Mouse (Mus musculus) G1E (cell line): Measurements from ENCODE around the gene Zfp787. TPM values are rescaled to one million over a fixed set of nuclear protein-coding genes. Genes with fewer than 3 reads are reported as not detected.

Experiments
- ATAC-seq: 2 replicates; pipeline ENCODE4 v1.8.0; 2016; ENCODE audit warnings: mild to moderate bottlenecking; ENCODE audit not compliant: insufficient number of reproducible peaks, poor library complexity, low FRiP score, severe bottlenecking; ENCODE audit errors: extremely low read depth
- DNase-seq: peaks from one replicate; pipeline ENCODE4 v3.0.0; 2012; ENCODE audit warnings: low spot score
- H3K27me3 ChIP-seq: 2 replicates; pipeline ENCODE4 v1.6.1; 2012; ENCODE audit warnings: mild to moderate bottlenecking, low read length, inconsistent platforms; ENCODE audit not compliant: insufficient read depth
- H3K36me3 ChIP-seq: replicated peaks from 2 replicates; pipeline ENCODE3; 2012; ENCODE audit warnings: mild to moderate bottlenecking, inconsistent platforms
- H3K4me1 ChIP-seq: 2 replicates; pipeline ENCODE4 v1.6.1; 2012; ENCODE audit warnings: low read depth, low read length, inconsistent platforms, mixed read lengths; ENCODE audit not compliant: insufficient read depth
- H3K4me3 ChIP-seq: 2 replicates; pipeline ENCODE4 v1.5.1; 2012; ENCODE audit warnings: low read depth, mild to moderate bottlenecking, inconsistent platforms, low read length, moderate library complexity, mixed read lengths
- H3K9me3 ChIP-seq: replicated peaks from 2 replicates; pipeline ENCODE4 v1.6.1; 2012; ENCODE audit warnings: inconsistent platforms
- CTCF ChIP-seq: IDR thresholded peaks from 2 replicates; pipeline ENCODE4 v1.5.1; 2012; ENCODE audit warnings: low read depth, low read length, inconsistent platforms, mixed read lengths
- GATA1 ChIP-seq: IDR thresholded peaks from 2 replicates; pipeline ENCODE4 v1.6.1; 2012; ENCODE audit warnings: borderline replicate concordance, low read length, inconsistent platforms, mixed read lengths
- GATA2 ChIP-seq: IDR thresholded peaks from 2 replicates; pipeline ENCODE4 v1.6.1; 2012; ENCODE audit warnings: low read depth, low read length, inconsistent platforms, borderline replicate concordance
- POLR2AphosphoS5 ChIP-seq: IDR thresholded peaks from 2 replicates; pipeline ENCODE4 v1.6.1; 2012; ENCODE audit warnings: low read depth, low read length, inconsistent platforms; ENCODE audit not compliant: insufficient replicate concordance
- TAL1 ChIP-seq: conservative IDR thresholded peaks from 2 replicates; pipeline ENCODE4 v1.6.1; 2012; ENCODE audit warnings: low read depth, low read length, inconsistent platforms, mixed read lengths
- polyA plus RNA-seq: library from polyadenylated mRNA; stranded (reverse); fragments of >175 nt; gene quantifications from 2 replicates; pipeline ENCODE4 v1.2.3, GENCODE M21; 2012
- total RNA-seq, 2 experiments: library from RNA; stranded (forward) in 1 of 2; stranded (reverse) in 1 of 2; fragments of 200-1000 nt in 1 of 2; fragments of >200 nt in 1 of 2; fragmentation: Nextera tagmentation in 1 of 2; gene quantifications; 2 replicates each; pipeline ENCODE4 v1.2.3; 2014 to 2017

Zfp787 gene
- total and polyA plus RNA-seq, 3 experiments, result 33.1 to 49.8 (median 36.9) TPM

- no peak for DNase-seq
- H3K4me1 ChIP-seq, result peaks cover 66% of the 10 kb centered on the region
Observed at GRCm38 (mm10) chr7:6146982-6147325, 8.8 kb downstream of the Zfp787 start.

GRCm38 (mm10) chr7:6146194-6146981, 9.4 kb downstream of the Zfp787 start:
- no peak overlapping the region for H3K4me3 ChIP-seq
- peaks cover 61% of the 10 kb centered on the region for H3K4me1 ChIP-seq
- H3K36me3 ChIP-seq, result peaks cover 80% of the 10 kb centered on the region

More at GRCm38 (mm10) chr7:6146982-6147325, 8.8 kb downstream of the Zfp787 start:
- no peak for ATAC-seq
- peaks cover 80% of the 10 kb centered on the region for H3K36me3 ChIP-seq
- no peaks in the 10 kb centered on the region for H3K27me3 ChIP-seq
- no peak overlapping the region for H3K4me3 ChIP-seq
- H3K9me3 ChIP-seq, result no peaks in the 10 kb centered on the region
- no peak for TF ChIP-seq TAL1
- TF ChIP-seq POLR2AphosphoS5, result no peak
- no peak for TF ChIP-seq CTCF
- TF ChIP-seq GATA2, result no peak
- no peak for TF ChIP-seq GATA1

GRCm38 (mm10) chr7:6145423-6146188, 10.2 kb downstream of the Zfp787 start:
- Histone ChIP-seq H3K4me3 (no peak overlapping the region), H3K36me3 (peaks cover 79% of the 10 kb centered on the region), H3K4me1 (peaks cover 53% of the 10 kb centered on the region)

More at GRCm38 (mm10) chr7:6146194-6146981, 9.4 kb downstream of the Zfp787 start:
- no peaks in the 10 kb centered on the region for H3K27me3 ChIP-seq
- no peaks in the 10 kb centered on the region for H3K9me3 ChIP-seq
- no peak for ATAC-seq
- TF ChIP-seq POLR2AphosphoS5, result no peak
- TF ChIP-seq GATA1, result no peak
- TF ChIP-seq GATA2, result no peak
- no peak for TF ChIP-seq TAL1
- TF ChIP-seq CTCF, result no peak
- no peak for DNase-seq

GRCm38 (mm10) chr7:6143991-6144531, 11.7 kb downstream of the Zfp787 start:
- Histone ChIP-seq H3K27me3 (no peaks in the 10 kb centered on the region), H3K4me3 (no peak overlapping the region), H3K36me3 (peaks cover 90% of the 10 kb centered on the region), H3K9me3 (no peaks in the 10 kb centered on the region), H3K4me1 (peaks cover 49% of the 10 kb centered on the region)
- no peak for TF ChIP-seq GATA2
- TF ChIP-seq POLR2AphosphoS5, result no peak
- no peak for TF ChIP-seq GATA1
- TF ChIP-seq CTCF, result no peak
- TF ChIP-seq TAL1, result no peak
- ATAC-seq (no peak), DNase-seq (no peak)

More at GRCm38 (mm10) chr7:6145423-6146188, 10.2 kb downstream of the Zfp787 start:
- H3K9me3 ChIP-seq, result no peaks in the 10 kb centered on the region
- DNase-seq (no peak), ATAC-seq (no peak)
- TF ChIP-seq GATA1, result no peak
- no peak for TF ChIP-seq CTCF
- no peak for TF ChIP-seq TAL1
- no peak for TF ChIP-seq POLR2AphosphoS5
- TF ChIP-seq GATA2, result no peak
- no peaks in the 10 kb centered on the region for H3K27me3 ChIP-seq

GRCm38 (mm10) chr7:6139295-6139694, 16.5 kb downstream of the Zfp787 start:
- Histone ChIP-seq H3K36me3 (peaks cover 86% of the 10 kb centered on the region), H3K4me1 (peaks cover 5% of the 10 kb centered on the region), H3K27me3 (no peaks in the 10 kb centered on the region), H3K9me3 (no peaks in the 10 kb centered on the region), H3K4me3 (no peak overlapping the region)
- TF ChIP-seq TAL1, result no peak
- no peak for TF ChIP-seq POLR2AphosphoS5
- DNase-seq, result no peak
- ATAC-seq, result no peak

- DNase-seq (no peak), ATAC-seq (no peak)
- Histone ChIP-seq H3K4me1 (no peaks in the 10 kb centered on the region), H3K9me3 (no peaks in the 10 kb centered on the region; the same call in 1 of the 2 replicates), H3K36me3 (peaks cover 90% of the 10 kb centered on the region), H3K27me3 (no peaks in the 10 kb centered on the region), H3K4me3 (no peak overlapping the region)
- TF ChIP-seq TAL1 (no peak), GATA1 (no peak), GATA2 (no peak), POLR2AphosphoS5 (no peak), CTCF (no peak)
Observed at GRCm38 (mm10) chr7:6136497-6136896, 19.3 kb downstream of the Zfp787 start.
